Mouse (Mus musculus) ES-E14 (cell line): Measurements from ENCODE around the gene Rrp8.

Experiments
- MAFK ChIP-seq: IDR thresholded peaks from 2 replicates; pipeline ENCODE4 v1.6.1; 2014; ENCODE audit warnings: mild to moderate bottlenecking, low read depth, low read length, inconsistent platforms; ENCODE audit not compliant: insufficient read depth
- ZC3H11A ChIP-seq: IDR thresholded peaks from 2 replicates; pipeline ENCODE4 v1.6.1; 2012; ENCODE audit warnings: low read depth, mild to moderate bottlenecking, inconsistent platforms, low read length, borderline replicate concordance

DNA sequence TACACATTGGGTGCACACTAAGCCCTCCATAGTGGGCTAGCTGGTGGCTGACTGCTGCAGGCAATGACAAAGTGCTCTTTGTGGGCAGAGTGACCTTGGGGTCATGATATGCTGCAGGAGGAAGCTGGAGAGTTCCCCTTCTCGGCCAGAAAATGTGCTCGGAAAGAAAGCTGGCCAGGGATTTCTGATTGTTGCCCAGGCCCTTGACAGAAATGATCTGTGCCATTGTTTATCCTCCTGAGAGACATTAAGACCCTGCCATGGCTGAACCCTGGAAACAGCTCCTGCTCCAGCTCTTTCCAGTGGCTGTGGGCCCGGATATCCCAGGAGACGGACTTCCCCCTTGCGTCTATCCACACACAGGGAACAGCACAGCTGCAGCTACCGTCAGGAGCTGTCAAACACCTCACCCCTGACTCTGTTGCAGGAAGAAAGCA is 30.6 kb upstream of the Rrp8 start:
- TF ChIP-seq ZC3H11A (no peak), MAFK (no peak)
